Mouse (Mus musculus) lung, postnatal 0 days (tissue): ENCODE results near the gene Slc7a5.

Experiments
- CTCF ChIP-seq: IDR thresholded peaks from 2 replicates; pipeline ENCODE4 v1.5.1; 2016; ENCODE audit warnings: antibody characterized with exemption, mild to moderate bottlenecking
- EP300 ChIP-seq: IDR thresholded peaks from 2 replicates; pipeline ENCODE4 v1.6.1; 2016; ENCODE audit warnings: antibody characterized with exemption, mild to moderate bottlenecking, control low read depth

GRCm38 (mm10) chr8:121870190-121870589 lies 37.3 kb downstream of the Slc7a5 start:
- no peak for TF ChIP-seq CTCF
- no peak for TF ChIP-seq EP300
